In genomic region chr14:117712311-117712710, GRCm38 (mm10) we compare ENCODE assay signal across 23 mouse cellular contexts.
A peak's percentile ranks its signal among the peaks of the same experiment; 100 is the strongest.
DNase-seq lines count a peak whose midpoint lies in the region; TF ChIP-seq lines count a peak whose summit lies in the region.
"Had no signal": no experiment of that assay in that cellular context is flagged by ENCODE, and none has a peak within 500 bp of the region (broad histone marks: within the 10 kb centered on the region; RNA-seq: fewer than 3 reads in every experiment).

No protein-coding gene starts in this region.

- H3K4me3 ChIP-seq in gastrocnemius, adult 2 months: no peak overlapping the region
- H3K4me3 ChIP-seq: embryonic facial prominence, embryonic 13.5 days; embryonic facial prominence, embryonic 15.5 days; erythroblast, embryonic 14.5 days; forebrain, embryonic 10.5 days; forebrain, embryonic 12.5 days had no signal

- peak overlapping the region; percentile 62 for H3K27ac ChIP-seq in gastrocnemius, adult 2 months
- H3K27ac ChIP-seq: embryonic facial prominence, embryonic 13.5 days; embryonic facial prominence, embryonic 15.5 days; forebrain, embryonic 10.5 days; forebrain, embryonic 12.5 days had no signal

- TF ChIP-seq CTCF in gastrocnemius, adult 2 months (IDR thresholded peaks at IDR 0.05): no peak

- intact Hi-C loops in gastrocnemius, adult 2 months (cut with DNase I): no loop called here
- intact Hi-C loops in gastrocnemius, postnatal 14 days (cut with DNase I; ENCODE audit: low total_unique reads): no loop called here
- intact Hi-C loops in heart, postnatal 14 days (cut with DNase I): no loop called here

- DNase-seq in gastrocnemius, adult 2 months: no peak
- no peak for DNase-seq in gastrocnemius, postnatal 14 days
- DNase-seq in heart, adult 18-20 months: peak; percentile 25 to 47
- DNase-seq in heart, postnatal 4 days: no peak
- DNase-seq in heart, adult 8-10 months (ENCODE audit: low spot score): peak; percentile 35
- no peak for DNase-seq in heart, postnatal 14 days
- peak; percentile 3 for DNase-seq in lung, postnatal 36 days
- DNase-seq in lung, postnatal 4 days: no peak
- DNase-seq: adrenal gland, adult 2 months; adrenal gland, postnatal 10 days; adrenal gland, postnatal 25 days; cerebellum, adult 11 months; cerebellum, adult 18-20 months; cerebellum, adult 8-10 months; cerebellum, adult 9-11 months; cerebellum, postnatal 14 days; cerebellum, postnatal 36 days; embryo, embryonic 11 days had no signal

Comparison
In these comparisons a context has a peak if more than half of its experiments do, and no peak if none do; other contexts are left out.
1. DNase-seq: peak in heart, adult 18-20 months (2 of 2), heart, adult 8-10 months (single experiment) and lung, postnatal 36 days (single experiment); none in gastrocnemius, adult 2 months (single experiment), gastrocnemius, postnatal 14 days (single experiment), heart, postnatal 4 days (single experiment), heart, postnatal 14 days (0 of 2) and lung, postnatal 4 days (0 of 2).